Mouse (Mus musculus) kidney, embryonic 14.5 days (tissue): ENCODE data around the gene Zfp46. TPM values are rescaled to one million over a fixed set of nuclear protein-coding genes. Genes with fewer than 3 reads are reported as not detected.
A peak's percentile ranks its signal among the peaks of the same experiment; 100 is the strongest.

Experiments used
- ATAC-seq: fragments of 200-750 bp; cut with Nextera tagmentation; 2 replicates; pipeline ENCODE4 v1.8.0; 2017; ENCODE audit warnings: moderate number of reproducible peaks, mild to moderate bottlenecking, moderate TSS enrichment, moderate library complexity; ENCODE audit not compliant: low FRiP score, low TSS enrichment
- H3K27ac ChIP-seq: fragments of 300-500 bp; sonication (generic); 2 replicates; pipeline ENCODE4 v1.5.1; 2014; ENCODE audit warnings: low read depth, mild to moderate bottlenecking, low read length, moderate library complexity, mixed read lengths
- H3K27me3 ChIP-seq: fragments of 300-500 bp; sonication (generic); 2 replicates; pipeline ENCODE4 v1.6.1; 2014; ENCODE audit warnings: mild to moderate bottlenecking, low read length; ENCODE audit not compliant: control insufficient read depth, insufficient read depth
- H3K36me3 ChIP-seq: fragments of 300-500 bp; sonication (generic); 2 replicates; pipeline ENCODE4 v1.6.1; 2014; ENCODE audit warnings: low read length, mixed read lengths; ENCODE audit not compliant: control insufficient read depth, insufficient read depth
- H3K4me1 ChIP-seq: fragments of 300-500 bp; sonication (generic); 2 replicates; pipeline ENCODE4 v1.6.1; 2014; ENCODE audit warnings: low read length, mixed read lengths; ENCODE audit not compliant: control insufficient read depth, insufficient read depth
- H3K4me2 ChIP-seq: fragments of 300-500 bp; sonication (generic); replicated peaks from 2 replicates; pipeline ENCODE4 v1.6.1; 2014; ENCODE audit warnings: low read depth, mild to moderate bottlenecking, low read length
- H3K4me3 ChIP-seq: fragments of 300-500 bp; sonication (generic); 2 replicates; pipeline ENCODE4 v1.5.1; 2014; ENCODE audit warnings: mild to moderate bottlenecking, low read length
- H3K9ac ChIP-seq: fragments of 300-500 bp; sonication (generic); 2 replicates; pipeline ENCODE4 v1.6.1; 2014; ENCODE audit warnings: low read depth, mild to moderate bottlenecking, low read length, moderate library complexity
- H3K9me3 ChIP-seq: fragments of 300-500 bp; sonication (generic); 2 replicates; pipeline ENCODE4 v1.6.1; 2016; ENCODE audit warnings: low read length; ENCODE audit not compliant: control insufficient read depth
- WGBS: fragments of 180-500 bp; shearing (Covaris S2); extraction: QIAGEN DNeasy Blood & Tissue Kit; methylation state at CpG from one replicate; pipeline ENCODE4 v1.1.7; 2014; 5-methylcytosine and 5-hydroxymethylcytosine counted together
- polyA plus RNA-seq: library from polyadenylated mRNA; unstranded; fragments of >200 nt; fragmentation: Nextera tagmentation; extraction: Ambion mirVana; gene quantifications from 2 replicates; pipeline ENCODE4 v1.2.1, GENCODE M21; 2014

The Zfp46 gene
- 12.2 and 22.0 TPM in 2 replicates for polyA plus RNA-seq

GRCm38 (mm10) chr4:136284455-136284854 is at the start of gene Zfp46:
TSS of gene Zfp46 (plus strand) at chr4:136284683.
- peaks cover 21% of the 10 kb centered on the region for H3K36me3 ChIP-seq
- no peaks in the 10 kb centered on the region for H3K27me3 ChIP-seq
- peak within 1 kb of the TSS; percentile 49 for H3K9ac ChIP-seq
- H3K9me3 ChIP-seq = peaks cover 3% of the 10 kb centered on the region; the same call in 1 of the 2 replicates
- peak within 1 kb of the TSS; percentile 61 for H3K4me2 ChIP-seq
- no peak for ATAC-seq
- WGBS = 49% methylated on average over 5 of the region's 5 CpGs
- peaks cover 27% of the 10 kb centered on the region for H3K4me1 ChIP-seq
- peak within 1 kb of the TSS; percentile 89 for H3K27ac ChIP-seq
- H3K4me3 ChIP-seq = peak within 1 kb of the TSS; percentile 63

- ATAC-seq = no peak
- Histone ChIP-seq H3K4me3 (no peak overlapping the region), H3K27me3 (peaks cover 12% of the 10 kb centered on the region), H3K4me1 (no peaks in the 10 kb centered on the region), H3K27ac (no peak overlapping the region), H3K36me3 (no peaks in the 10 kb centered on the region; the same call in 1 of the 2 replicates), H3K9me3 (no peaks in the 10 kb centered on the region), H3K9ac (no peak overlapping the region), H3K4me2 (peak overlapping the region; percentile 3; the same call in 1 of the 2 replicates)
- WGBS = 11% methylated on average over 13 of the region's 13 CpGs
Observed at GRCm38 (mm10) chr4:136238669-136239068, 45.8 kb upstream of the Zfp46 start.

- H3K4me3 ChIP-seq = no peak overlapping the region
- WGBS = 75% methylated on average over 9 of the region's 9 CpGs
- H3K9me3 ChIP-seq = no peaks in the 10 kb centered on the region
- no peak overlapping the region for H3K9ac ChIP-seq
- no peaks in the 10 kb centered on the region for H3K4me1 ChIP-seq
- no peak for ATAC-seq
- no peak overlapping the region for H3K27ac ChIP-seq
- no peak overlapping the region for H3K4me2 ChIP-seq
- no peaks in the 10 kb centered on the region; the same call in 1 of the 2 replicates for H3K36me3 ChIP-seq
- peaks cover 12% of the 10 kb centered on the region for H3K27me3 ChIP-seq
Observed at GRCm38 (mm10) chr4:136239111-136239510, 45.4 kb upstream of the Zfp46 start.

DNA sequence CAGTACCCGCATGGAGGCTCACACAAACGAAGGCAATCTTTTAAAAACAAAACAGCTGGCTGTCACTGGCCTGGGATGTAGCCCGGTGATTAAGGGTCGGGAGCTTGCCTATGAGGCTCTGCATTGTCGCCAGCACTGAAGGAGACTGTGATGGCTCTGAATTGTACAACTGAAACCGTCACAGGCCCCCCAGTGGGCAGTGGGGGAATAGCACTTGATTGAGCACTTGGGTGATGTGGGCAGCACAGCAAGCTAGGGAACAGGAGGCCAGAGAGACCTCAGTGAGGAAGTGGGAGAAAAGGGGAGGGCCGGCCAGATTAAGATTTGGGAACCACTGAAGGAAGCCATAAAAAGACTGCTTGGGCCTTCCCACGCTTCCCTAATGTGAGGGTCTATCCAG is 44.9 kb upstream of the Zfp46 start:
- Histone ChIP-seq H3K9ac (no peak overlapping the region), H3K27ac (no peak overlapping the region), H3K4me2 (no peak overlapping the region), H3K4me1 (no peaks in the 10 kb centered on the region), H3K27me3 (peaks cover 14% of the 10 kb centered on the region), H3K4me3 (no peak overlapping the region), H3K36me3 (no peaks in the 10 kb centered on the region; the same call in 1 of the 2 replicates), H3K9me3 (no peaks in the 10 kb centered on the region)
- WGBS = 24% methylated on average over 8 of the region's 8 CpGs
- ATAC-seq = peak; percentile 37; the same call in 1 of the 2 replicates

DNA sequence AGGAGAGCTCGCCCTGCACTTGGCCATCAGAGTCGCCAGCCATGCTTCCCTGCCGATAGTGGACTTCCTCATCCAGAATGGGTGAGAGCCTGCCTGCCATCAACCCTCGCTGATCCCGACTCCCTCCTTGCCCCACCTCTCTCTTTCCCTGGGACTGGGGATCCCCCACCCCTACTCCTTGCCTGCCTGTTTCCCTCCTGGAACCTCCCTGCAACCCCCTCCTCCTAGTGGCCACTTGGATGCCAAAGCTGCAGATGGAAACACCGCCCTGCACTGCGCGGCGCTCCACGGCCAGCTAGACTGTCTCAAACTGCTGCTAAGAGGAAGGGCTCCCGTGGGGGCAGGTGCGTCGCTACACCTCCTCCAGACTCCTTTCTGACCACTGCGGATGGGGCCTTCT is 44.4 kb upstream of the Zfp46 start:
- Histone ChIP-seq H3K27ac (no peak overlapping the region), H3K4me3 (no peak overlapping the region), H3K36me3 (no peaks in the 10 kb centered on the region; the same call in 1 of the 2 replicates), H3K9me3 (no peaks in the 10 kb centered on the region), H3K9ac (no peak overlapping the region), H3K4me2 (no peak overlapping the region), H3K27me3 (peaks cover 15% of the 10 kb centered on the region), H3K4me1 (no peaks in the 10 kb centered on the region)
- 66% methylated on average over 14 of the region's 14 CpGs for WGBS
- ATAC-seq = no peak

GRCm38 (mm10) chr4:136240955-136241354 is 43.5 kb upstream of the Zfp46 start:
- Histone ChIP-seq H3K4me1 (no peaks in the 10 kb centered on the region), H3K27me3 (peaks cover 20% of the 10 kb centered on the region), H3K9ac (no peak overlapping the region), H3K27ac (no peak overlapping the region), H3K4me3 (no peak overlapping the region), H3K4me2 (no peak overlapping the region), H3K9me3 (no peaks in the 10 kb centered on the region), H3K36me3 (no peaks in the 10 kb centered on the region; the same call in 1 of the 2 replicates)
- ATAC-seq = no peak
- 58% methylated on average over 8 of the region's 8 CpGs for WGBS

- Histone ChIP-seq H3K36me3 (no peaks in the 10 kb centered on the region; the same call in 1 of the 2 replicates), H3K4me1 (peaks cover 11% of the 10 kb centered on the region), H3K27ac (no peak overlapping the region), H3K4me2 (no peak overlapping the region), H3K9ac (no peak overlapping the region), H3K9me3 (no peaks in the 10 kb centered on the region), H3K27me3 (peaks cover 32% of the 10 kb centered on the region), H3K4me3 (no peak overlapping the region)
- WGBS = 51% methylated on average over 8 of the region's 8 CpGs
- no peak for ATAC-seq
Observed at GRCm38 (mm10) chr4:136242065-136242703, 42.3 kb upstream of the Zfp46 start.

GRCm38 (mm10) chr4:136242728-136243127 is 41.8 kb upstream of the Zfp46 start:
- Histone ChIP-seq H3K4me2 (no peak overlapping the region), H3K36me3 (no peaks in the 10 kb centered on the region; the same call in 1 of the 2 replicates), H3K9me3 (no peaks in the 10 kb centered on the region), H3K9ac (no peak overlapping the region), H3K4me3 (no peak overlapping the region), H3K4me1 (peaks cover 16% of the 10 kb centered on the region), H3K27ac (no peak overlapping the region), H3K27me3 (peaks cover 37% of the 10 kb centered on the region)
- 88% methylated on average over 7 of the region's 7 CpGs for WGBS
- ATAC-seq = no peak

DNA sequence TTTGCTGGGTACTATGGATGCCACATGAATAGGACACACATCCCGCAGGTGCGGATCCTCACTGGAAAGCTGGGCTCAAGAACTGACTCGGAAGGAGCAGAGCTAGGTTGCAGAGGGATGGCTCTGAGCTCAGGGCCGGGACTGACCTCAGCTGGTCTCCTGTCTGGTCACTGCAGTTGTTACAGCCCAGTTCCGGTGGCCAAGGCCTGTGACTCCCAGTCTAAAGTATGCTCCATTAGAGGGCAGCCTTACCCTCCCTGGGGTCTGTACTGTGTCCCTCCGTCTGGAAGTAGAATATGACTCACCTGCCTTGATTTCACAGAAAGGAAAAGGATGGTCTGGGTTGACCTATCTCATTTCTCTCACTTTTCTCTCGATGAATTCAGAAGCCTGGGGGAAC is 40.3 kb upstream of the Zfp46 start:
- no peak for ATAC-seq

More for the DNA sequence above, 40.3 kb upstream of the Zfp46 start:
- Histone ChIP-seq H3K27me3 (peaks cover 39% of the 10 kb centered on the region), H3K27ac (no peak overlapping the region), H3K4me2 (no peak overlapping the region), H3K4me3 (no peak overlapping the region), H3K9me3 (no peaks in the 10 kb centered on the region), H3K4me1 (peaks cover 29% of the 10 kb centered on the region), H3K36me3 (no peaks in the 10 kb centered on the region; the same call in 1 of the 2 replicates), H3K9ac (no peak overlapping the region)
- WGBS = 58% methylated on average over 7 of the region's 7 CpGs
